Mouse (Mus musculus) cerebellum, postnatal 14 days (tissue): ENCODE measurements at regions not wholly inside any gene's neighbourhood (a gene's known extent, or its start where the extent isn't known, plus 50 kb on each side); places are given as distances from the start of the nearest gene placed in this dataset.

ENCODE experiments used
- DNase-seq, 2 experiments: peaks; one replicate each; pipeline ENCODE4 v3.0.0; 2021; ENCODE audit warnings: mixed read lengths in 2 of 2

- DNase-seq: no peak
Observed at GRCm38 (mm10) chr1:60665329-60665728, 51.3 kb upstream of the Cd28 start.

GRCm38 (mm10) chr1:60662301-60662986, 54.2 kb upstream of the Cd28 start:
- DNase-seq: no peak

GRCm38 (mm10) chr1:60661857-60662256, 54.7 kb upstream of the Cd28 start:
- DNase-seq: no peak

GRCm38 (mm10) chr1:60659604-60660003, 57.0 kb upstream of the Cd28 start:
- no peak for DNase-seq

- no peak for DNase-seq
Observed at GRCm38 (mm10) chr1:60659041-60659440, 57.6 kb upstream of the Cd28 start.

GRCm38 (mm10) chr1:60658383-60658782, 58.2 kb upstream of the Cd28 start:
- no peak for DNase-seq

GRCm38 (mm10) chr1:60657511-60657910, 59.1 kb upstream of the Cd28 start:
- no peak for DNase-seq

GRCm38 (mm10) chr1:60656976-60657375, 59.6 kb upstream of the Cd28 start:
- no peak for DNase-seq

GRCm38 (mm10) chr1:60655691-60656595, 60.7 kb upstream of the Cd28 start:
- DNase-seq: peak in 1 of 2 experiments; percentile 20

GRCm38 (mm10) chr1:60655206-60655605, 61.4 kb upstream of the Cd28 start:
- no peak for DNase-seq

GRCm38 (mm10) chr1:60652570-60653011, 64.0 kb upstream of the Cd28 start:
- DNase-seq: no peak

GRCm38 (mm10) chr1:60650158-60650557, 66.4 kb upstream of the Cd28 start:
- DNase-seq: no peak

GRCm38 (mm10) chr1:60649303-60649850, 67.2 kb upstream of the Cd28 start:
- DNase-seq: no peak

GRCm38 (mm10) chr1:60646828-60647227, 69.8 kb upstream of the Cd28 start:
- no peak for DNase-seq

GRCm38 (mm10) chr1:60646174-60646573, 70.4 kb upstream of the Cd28 start:
- no peak for DNase-seq

- no peak for DNase-seq
Observed at GRCm38 (mm10) chr1:60645176-60645575, 71.4 kb upstream of the Cd28 start.

- no peak for DNase-seq
Observed at GRCm38 (mm10) chr1:60642761-60643160, 73.8 kb upstream of the Cd28 start.

- DNase-seq: no peak
Observed at GRCm38 (mm10) chr1:60642175-60642574, 74.4 kb upstream of the Cd28 start.

GRCm38 (mm10) chr1:60641324-60641764, 74.4 kb upstream of the Raph1 start:
- no peak for DNase-seq

GRCm38 (mm10) chr1:60639536-60639935, 72.6 kb upstream of the Raph1 start:
- DNase-seq: no peak

- DNase-seq: no peak
Observed at GRCm38 (mm10) chr1:60639059-60639458, 72.2 kb upstream of the Raph1 start.

- no peak for DNase-seq
Observed at GRCm38 (mm10) chr1:60636802-60637452, 70.0 kb upstream of the Raph1 start.
